Mouse (Mus musculus): ENCODE data around the gene Agk. TPM values are rescaled to one million over a fixed set of nuclear protein-coding genes. Genes with fewer than 3 reads are reported as not detected.

The Agk gene
- total RNA-seq, 2 experiments from 2014 or later, result 35.7 to 40.0 TPM

- no peak for DNase-seq (ENCODE audit: low spot score in 2 of 2)
These were observed 78.8 kb downstream of the Agk start for GRCm38 (mm10) chr6:40403640-40404285.

- DNase-seq (ENCODE audit: low spot score in 2 of 2), result no peak
These were observed 86.1 kb downstream of the Agk start for GRCm38 (mm10) chr6:40411085-40411484.

- no peak for DNase-seq (ENCODE audit: low spot score in 2 of 2)
These were observed 88.1 kb downstream of the Agk start for GRCm38 (mm10) chr6:40413046-40413445.

- DNase-seq (ENCODE audit: low spot score in 2 of 2), result no peak
These were observed 88.6 kb downstream of the Agk start for GRCm38 (mm10) chr6:40413565-40413964.

- no peak for DNase-seq (ENCODE audit: low spot score in 2 of 2)
These were observed 90.8 kb downstream of the Agk start for GRCm38 (mm10) chr6:40415799-40416198.

- no peak for DNase-seq (ENCODE audit: low spot score in 2 of 2)
These were observed 93.4 kb downstream of the Agk start for GRCm38 (mm10) chr6:40418386-40418785.

- DNase-seq (ENCODE audit: low spot score in 2 of 2), result no peak
These were observed 96.1 kb downstream of the Agk start for GRCm38 (mm10) chr6:40421099-40421498.

GRCm38 (mm10) chr6:40423013-40423412 lies 98.0 kb downstream of the Agk start:
- DNase-seq (ENCODE audit: low spot score in 2 of 2), result no peak

- no peak for DNase-seq (ENCODE audit: low spot score in 2 of 2)
These were observed 98.8 kb downstream of the Agk start for GRCm38 (mm10) chr6:40423774-40424173.

GRCm38 (mm10) chr6:40427441-40427840 lies 102.5 kb downstream of the Agk start:
- no peak for DNase-seq (ENCODE audit: low spot score in 2 of 2)

GRCm38 (mm10) chr6:40428696-40429095 lies 103.7 kb downstream of the Agk start:
- DNase-seq (ENCODE audit: low spot score in 2 of 2), result no peak

GRCm38 (mm10) chr6:40429521-40429931 lies 104.6 kb downstream of the Agk start:
- DNase-seq (ENCODE audit: low spot score in 2 of 2), result no peak

GRCm38 (mm10) chr6:40430251-40430650 lies 105.3 kb downstream of the Agk start:
- DNase-seq (ENCODE audit: low spot score in 2 of 2), result no peak

- no peak for DNase-seq (ENCODE audit: low spot score in 2 of 2)
These were observed 105.9 kb downstream of the Agk start for GRCm38 (mm10) chr6:40430878-40431277.

- DNase-seq (ENCODE audit: low spot score in 2 of 2), result no peak
These were observed 106.4 kb downstream of the Agk start for GRCm38 (mm10) chr6:40431356-40431755.

- DNase-seq (ENCODE audit: low spot score in 2 of 2), result no peak
These were observed 106.8 kb downstream of the Agk start for GRCm38 (mm10) chr6:40431812-40432211.

GRCm38 (mm10) chr6:40432346-40433275 lies 107.6 kb downstream of the Agk start:
- no peak for DNase-seq (ENCODE audit: low spot score in 2 of 2)

- DNase-seq (ENCODE audit: low spot score in 2 of 2), result no peak
These were observed 109.7 kb downstream of the Agk start for GRCm38 (mm10) chr6:40434697-40435096.

- DNase-seq (ENCODE audit: low spot score in 2 of 2), result peak in 1 of 2 experiments; percentile 12
These were observed 110.4 kb downstream of the Agk start for GRCm38 (mm10) chr6:40435151-40436046.

- peak; percentile 54 to 57 for DNase-seq (ENCODE audit: low spot score in 2 of 2)
These were observed 111.1 kb downstream of the Agk start, which contains the start of gene E330009J07Rik for GRCm38 (mm10) chr6:40436047-40436483. E330009J07Rik (minus strand) TSS chr6:40436135.

GRCm38 (mm10) chr6:40438936-40439335 lies 114.0 kb downstream of the Agk start, which contains the start of gene Wee2:
Wee2 (plus strand) TSS chr6:40439088.
- no peak for DNase-seq (ENCODE audit: low spot score in 2 of 2)
